Mouse (Mus musculus) cerebellum, adult 2 months (tissue): ENCODE measurements around the gene Dpp4.

ENCODE experiments used
- CTCF ChIP-seq: fragments of 200-500 bp; IDR thresholded peaks from 2 replicates; pipeline ENCODE4 v1.5.1; 2011; ENCODE audit warnings: low read depth, mild to moderate bottlenecking, control low read depth, low read length, moderate library complexity, borderline replicate concordance; ENCODE audit not compliant: insufficient read depth
- POLR2A ChIP-seq: fragments of 200-500 bp; IDR thresholded peaks from 2 replicates; pipeline ENCODE4 v1.6.1; 2011; ENCODE audit warnings: low read length, control low read depth, borderline replicate concordance; ENCODE audit not compliant: insufficient read depth

GRCm38 (mm10) chr2:62398115-62398875 lies 13.7 kb downstream of the Dpp4 start:
- TF ChIP-seq POLR2A (no peak), CTCF (no peak)
